Mouse (Mus musculus): ENCODE data around the gene Krtap1-5.

GRCm38 (mm10) chr11:99614796-99615363 is 34.1 kb upstream of the Krtap1-5 start, which contains the start of gene Krtap2-4:
- TF ChIP-seq SIN3A (IDR thresholded peaks at IDR 0.05; ENCODE audit: low read length) (no peak), PAX5 (IDR thresholded peaks at IDR 0.05; ENCODE audit: low read length) (no peak), USF1 (IDR thresholded peaks at IDR 0.05; ENCODE audit: low read depth, low read length) (no peak), POLR2AphosphoS2 (IDR thresholded peaks at IDR 0.05; ENCODE audit: low read depth, low read length) (no peak), ELF1 (IDR thresholded peaks at IDR 0.05; ENCODE audit: low read depth, low read length) (no peak), CTCF (conservative IDR thresholded peaks at IDR 0.05 in 1 of 2, IDR thresholded peaks at IDR 0.05 in 1 of 2; ENCODE audit: low read depth in 2 of 2, low read length in 2 of 2) (no peak), MAZ (IDR thresholded peaks at IDR 0.05; ENCODE audit: low read depth, low read length) (no peak), EP300 (IDR thresholded peaks at IDR 0.05; ENCODE audit: low read length) (no peak), MXI1 (IDR thresholded peaks at IDR 0.05; ENCODE audit: low read depth, low read length) (no peak), POLR2A (IDR thresholded peaks at IDR 0.05; ENCODE audit: low read depth, low read length) (no peak), CHD2 (IDR thresholded peaks at IDR 0.05; ENCODE audit: low read length) (no peak), ZNF384 (IDR thresholded peaks at IDR 0.05; ENCODE audit: low read depth, low read length) (no peak), SMC3 (IDR thresholded peaks at IDR 0.05; ENCODE audit: low read depth, low read length) (no peak), RCOR1 (conservative IDR thresholded peaks at IDR 0.05; ENCODE audit: low read depth, low read length) (no peak)
